Mouse (Mus musculus) intestine, embryonic 15.5 days (tissue): ENCODE measurements around the gene Zic2. TPM values are rescaled to one million over a fixed set of nuclear protein-coding genes. Genes with fewer than 3 reads are reported as not detected.
"Not testable (repeated sequence)": the region's sequence is repeated elsewhere in the genome, so short reads cannot be mapped to it uniquely, and the experiment has no call there.

Experiments
- ATAC-seq: fragments of 200-750 bp; cut with Nextera tagmentation; 2 replicates; pipeline ENCODE4 v1.8.0; 2017; ENCODE audit warnings: moderate TSS enrichment, moderate library complexity
- H3K27ac ChIP-seq: fragments of 300-500 bp; sonication (generic); 2 replicates; pipeline ENCODE4 v1.5.1; 2015; ENCODE audit warnings: mild to moderate bottlenecking, inconsistent platforms
- H3K27me3 ChIP-seq: fragments of 300-500 bp; sonication (generic); replicated peaks from 2 replicates; pipeline ENCODE4 v1.6.1; 2015; ENCODE audit warnings: inconsistent platforms
- H3K36me3 ChIP-seq: fragments of 300-500 bp; sonication (generic); 2 replicates; pipeline ENCODE4 v1.6.1; 2015; ENCODE audit warnings: inconsistent platforms
- H3K4me1 ChIP-seq: fragments of 300-500 bp; sonication (generic); replicated peaks from 2 replicates; pipeline ENCODE4 v1.6.1; 2015; ENCODE audit warnings: inconsistent platforms
- H3K4me2 ChIP-seq: fragments of 300-500 bp; sonication (generic); replicated peaks from 2 replicates; pipeline ENCODE4 v1.6.1; 2015; ENCODE audit warnings: mild to moderate bottlenecking, inconsistent platforms
- H3K4me3 ChIP-seq: fragments of 300-500 bp; sonication (generic); replicated peaks from 2 replicates; pipeline ENCODE4 v1.5.1; 2015; ENCODE audit warnings: inconsistent platforms
- H3K9ac ChIP-seq: fragments of 300-500 bp; sonication (generic); 2 replicates; pipeline ENCODE4 v1.6.1; 2015; ENCODE audit warnings: inconsistent platforms
- H3K9me3 ChIP-seq: fragments of 300-500 bp; sonication (generic); 2 replicates; pipeline ENCODE4 v1.6.1; 2016; ENCODE audit warnings: inconsistent platforms
- WGBS: fragments of 180-500 bp; shearing (Covaris S2); methylation state at CpG from one replicate; pipeline ENCODE4 v1.1.7; 2015; 5-methylcytosine and 5-hydroxymethylcytosine counted together
- polyA plus RNA-seq: library from polyadenylated mRNA; unstranded; fragments of >200 nt; fragmentation: Nextera tagmentation; extraction: Ambion mirVana; gene quantifications from 2 replicates; pipeline ENCODE4 v1.2.1, GENCODE M21; 2015

Zic2 gene
- polyA plus RNA-seq, 1 experiment from 2014 or later = not detected

DNA sequence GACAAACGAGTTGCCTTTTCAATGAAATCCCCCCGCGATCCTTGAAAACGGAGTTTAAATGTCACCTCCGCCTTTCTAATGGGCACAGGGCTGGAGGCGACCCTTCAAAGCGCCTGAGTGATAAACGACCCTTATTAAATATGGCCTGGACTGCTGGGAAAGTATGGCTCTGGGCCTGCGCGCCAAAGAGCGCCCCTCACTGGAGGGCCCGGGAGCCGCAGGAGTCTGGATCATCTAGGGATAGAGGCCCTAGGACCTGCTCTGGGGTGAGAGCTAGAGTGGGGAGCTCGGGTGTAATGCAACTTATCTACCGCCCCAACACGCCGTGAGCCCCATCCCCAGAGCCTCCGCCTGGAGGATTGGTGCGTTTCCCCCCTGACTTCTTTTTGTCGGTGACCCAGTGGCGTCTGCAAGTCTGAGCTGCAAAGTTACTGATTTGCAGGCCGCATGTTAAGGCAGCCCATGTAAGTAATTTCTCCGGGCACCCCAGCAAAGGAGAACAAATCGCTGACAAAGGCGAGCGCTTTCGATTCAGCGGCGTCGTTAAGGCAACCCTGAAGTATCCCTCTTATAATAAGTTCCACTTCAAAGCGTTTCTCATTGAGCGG lies 21.7 kb upstream of the Zic2 start:
- no peaks in the 10 kb centered on the region for H3K9me3 ChIP-seq
- H3K4me1 ChIP-seq = peaks cover 16% of the 10 kb centered on the region
- no peak overlapping the region for H3K9ac ChIP-seq
- ATAC-seq = no peak
- peaks cover 69% of the 10 kb centered on the region for H3K27me3 ChIP-seq
- no peak overlapping the region for H3K27ac ChIP-seq
- peak overlapping the region; percentile 43 for H3K4me2 ChIP-seq
- no peaks in the 10 kb centered on the region for H3K36me3 ChIP-seq
- H3K4me3 ChIP-seq = no peak overlapping the region
- 5% methylated on average over 32 of the region's 32 CpGs for WGBS

DNA sequence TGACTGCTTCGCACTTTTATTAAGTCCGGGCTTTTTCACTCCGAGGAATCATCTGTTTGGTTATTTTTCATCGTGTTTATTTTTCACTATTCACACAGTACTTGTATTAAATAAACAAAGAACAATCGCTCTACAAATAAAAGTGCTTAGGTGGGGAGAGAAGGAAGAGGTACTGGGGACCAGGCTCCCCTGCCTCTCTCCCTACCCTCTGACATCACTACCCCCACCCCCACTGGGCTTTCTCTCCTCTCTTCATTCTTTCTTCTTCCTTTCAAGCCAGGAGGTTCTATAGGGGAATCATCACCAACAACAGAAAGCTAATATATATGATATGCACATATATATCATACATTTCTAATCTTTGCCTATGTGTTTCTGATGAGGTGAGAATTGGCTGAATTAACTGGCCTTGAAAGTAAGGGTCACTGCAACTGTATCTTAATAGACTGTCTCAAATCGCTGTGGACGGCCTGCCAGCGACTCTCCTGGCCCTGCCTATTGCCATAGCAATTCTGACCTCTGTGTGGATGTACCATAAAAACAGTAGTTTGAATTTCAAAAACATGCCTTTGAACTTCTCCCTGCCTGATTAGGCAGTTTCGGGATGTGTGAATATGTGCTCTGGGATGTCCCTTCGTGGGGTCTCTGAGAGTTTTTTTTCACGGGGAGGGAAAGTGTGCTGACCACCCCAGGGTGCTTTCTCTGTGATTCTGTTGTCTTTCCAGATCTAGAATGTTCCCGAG lies 21.1 kb upstream of the Zic2 start:
- Histone ChIP-seq H3K4me2 (peak overlapping the region; percentile 43), H3K9me3 (no peaks in the 10 kb centered on the region), H3K27ac (no peak overlapping the region), H3K27me3 (peaks cover 69% of the 10 kb centered on the region), H3K36me3 (no peaks in the 10 kb centered on the region), H3K4me3 (no peak overlapping the region), H3K4me1 (peaks cover 16% of the 10 kb centered on the region), H3K9ac (no peak overlapping the region)
- no peak for ATAC-seq
- 13% methylated on average over 12 of the region's 12 CpGs for WGBS

DNA sequence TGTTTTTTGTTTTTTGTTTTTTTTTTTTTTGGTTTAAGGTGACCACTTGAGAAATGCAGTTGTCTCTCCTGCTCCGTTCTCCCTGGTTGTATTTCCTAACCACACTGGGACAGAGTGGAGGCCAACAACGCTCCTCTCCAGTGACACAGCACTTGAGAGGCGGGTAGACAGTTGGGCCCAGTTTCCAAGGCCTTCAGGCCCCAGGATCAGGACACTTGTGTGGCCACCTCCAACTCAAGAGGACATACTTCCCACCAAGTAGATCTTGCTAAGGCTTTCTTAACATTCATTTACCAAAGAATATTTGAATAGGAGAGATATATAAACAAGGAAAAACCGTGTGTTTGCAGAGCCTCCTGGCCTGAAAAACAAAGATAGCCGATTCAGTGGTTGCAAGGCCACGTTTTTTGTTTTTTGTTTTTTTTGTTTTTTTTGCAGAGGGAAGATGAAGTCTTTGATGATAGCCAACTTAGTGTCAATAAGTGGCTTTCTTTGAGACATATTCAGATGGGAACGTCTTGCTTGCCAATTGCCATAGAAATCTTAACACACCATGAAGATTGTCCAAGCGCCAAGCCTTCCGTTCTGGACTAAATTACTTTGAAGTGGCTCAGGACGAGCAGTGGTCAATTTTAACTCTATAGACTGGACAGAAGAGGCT lies 20.2 kb upstream of the Zic2 start:
- Histone ChIP-seq H3K4me1 (peaks cover 15% of the 10 kb centered on the region), H3K36me3 (no peaks in the 10 kb centered on the region), H3K9ac (no peak overlapping the region), H3K27me3 (peaks cover 65% of the 10 kb centered on the region), H3K9me3 (no peaks in the 10 kb centered on the region), H3K4me2 (no peak overlapping the region), H3K27ac (no peak overlapping the region), H3K4me3 (no peak overlapping the region)
- ATAC-seq = no peak
- WGBS = 60% methylated on average over 10 of the region's 10 CpGs

DNA sequence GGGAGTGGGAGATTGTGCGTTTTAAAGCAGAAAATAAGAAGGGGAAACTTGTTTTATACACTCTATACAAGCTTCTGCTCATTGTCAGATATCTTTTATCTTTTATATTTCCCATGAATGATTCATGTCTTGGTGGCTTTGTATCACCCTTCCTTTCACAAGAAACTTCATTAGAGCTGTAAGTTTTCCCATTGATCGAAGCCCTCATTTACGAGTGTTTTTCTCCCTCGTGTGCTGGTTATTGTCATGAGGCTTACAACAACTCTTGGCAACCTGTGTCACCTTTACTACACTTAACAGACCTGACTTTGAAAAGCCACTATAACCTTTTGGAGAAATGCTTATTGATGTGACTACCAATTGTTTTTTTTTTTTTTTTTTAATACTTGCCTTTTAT lies 19.7 kb upstream of the Zic2 start:
- no peak overlapping the region for H3K27ac ChIP-seq
- 68% methylated on average over 4 of the region's 4 CpGs for WGBS
- H3K4me3 ChIP-seq = no peak overlapping the region
- peaks cover 10% of the 10 kb centered on the region for H3K4me1 ChIP-seq
- no peak overlapping the region for H3K4me2 ChIP-seq
- no peak for ATAC-seq
- H3K27me3 ChIP-seq = peaks cover 65% of the 10 kb centered on the region
- no peaks in the 10 kb centered on the region for H3K9me3 ChIP-seq
- H3K9ac ChIP-seq = no peak overlapping the region
- no peaks in the 10 kb centered on the region for H3K36me3 ChIP-seq

DNA sequence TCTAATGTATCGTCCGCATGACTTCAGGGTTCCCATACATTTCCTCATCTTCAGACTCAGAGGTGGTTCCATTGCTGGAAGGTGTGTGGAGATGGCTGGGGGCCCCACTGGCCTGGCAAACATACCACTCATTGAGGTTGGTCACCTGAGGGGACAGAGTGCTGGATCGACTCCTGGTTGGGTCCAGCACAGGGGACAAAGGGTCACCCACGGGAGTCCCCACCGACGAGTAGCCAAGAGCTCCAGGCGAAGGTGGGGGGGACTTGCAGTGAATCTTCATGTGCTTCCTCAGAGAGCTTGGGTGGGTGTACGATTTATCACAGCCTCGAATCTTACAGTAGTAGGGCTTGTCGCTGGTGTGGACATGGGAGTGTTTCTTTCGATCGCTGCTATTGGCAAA lies 15.9 kb upstream of the Zic2 start:
- not testable (repeated sequence) for H3K9ac ChIP-seq, ATAC-seq, H3K4me3 ChIP-seq, H3K9me3 ChIP-seq, H3K36me3 ChIP-seq, H3K27ac ChIP-seq, H3K4me2 ChIP-seq
- WGBS = 86% methylated on average over 12 of the region's 12 CpGs
- Histone ChIP-seq H3K27me3 (peaks cover 61% of the 10 kb centered on the region), H3K4me1 (peaks cover 10% of the 10 kb centered on the region)

DNA sequence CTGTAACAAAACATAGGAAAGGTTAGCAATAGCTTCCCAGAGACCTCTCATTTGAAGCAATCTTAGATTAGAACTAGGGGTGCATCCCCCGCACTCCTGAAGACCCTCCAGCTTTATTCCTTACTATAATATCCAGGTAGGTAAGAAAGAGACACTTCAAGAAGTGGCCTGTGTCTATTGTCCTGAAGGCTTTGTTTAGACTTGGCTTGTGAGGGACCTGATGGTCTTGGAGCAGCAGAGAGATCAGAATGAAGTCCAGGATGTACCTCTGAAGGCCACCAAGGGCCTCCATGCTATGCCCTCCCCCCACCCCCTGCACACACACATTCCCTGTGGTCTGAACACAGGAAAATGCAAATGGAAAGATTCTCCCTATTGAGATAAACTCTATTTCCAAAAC lies 15.5 kb upstream of the Zic2 start:
- H3K9me3 ChIP-seq = no peaks in the 10 kb centered on the region
- 88% methylated on average over 1 of the region's 1 CpGs for WGBS
- peaks cover 63% of the 10 kb centered on the region for H3K27me3 ChIP-seq

DNA sequence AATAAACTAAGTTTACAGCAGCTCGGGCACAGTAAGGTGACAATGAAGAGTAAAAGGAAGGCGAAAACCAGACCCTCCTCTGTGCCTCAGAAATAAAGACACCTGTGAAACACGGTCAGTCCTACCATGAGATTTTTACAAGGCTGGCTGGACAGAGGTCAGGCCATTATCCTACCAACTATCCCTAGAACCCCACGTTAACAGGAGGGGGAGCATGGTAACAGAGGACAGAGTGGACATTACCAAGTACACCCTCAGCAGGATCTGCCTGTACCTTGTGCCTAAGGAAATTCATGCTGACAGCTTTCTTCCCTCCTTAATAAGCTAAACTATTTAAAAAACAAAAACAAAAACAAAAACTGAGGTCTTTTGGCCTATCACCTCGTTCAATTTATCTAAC lies 15.0 kb upstream of the Zic2 start:
- 47% methylated on average over 5 of the region's 5 CpGs for WGBS
- no peak overlapping the region for H3K27ac ChIP-seq
- H3K4me2 ChIP-seq = no peak overlapping the region
- ATAC-seq = no peak
- H3K27me3 ChIP-seq = peaks cover 63% of the 10 kb centered on the region
- H3K36me3 ChIP-seq = no peaks in the 10 kb centered on the region
- no peak overlapping the region for H3K9ac ChIP-seq
- no peak overlapping the region for H3K4me3 ChIP-seq
- H3K4me1 ChIP-seq = peaks cover 19% of the 10 kb centered on the region
- no peaks in the 10 kb centered on the region for H3K9me3 ChIP-seq

More for the DNA sequence above, 15.5 kb upstream of the Zic2 start:
- H3K4me2 ChIP-seq = no peak overlapping the region
- H3K4me3 ChIP-seq = no peak overlapping the region
- no peak overlapping the region for H3K9ac ChIP-seq
- no peak overlapping the region for H3K27ac ChIP-seq
- ATAC-seq = no peak
- H3K4me1 ChIP-seq = peaks cover 15% of the 10 kb centered on the region
- H3K36me3 ChIP-seq = no peaks in the 10 kb centered on the region

DNA sequence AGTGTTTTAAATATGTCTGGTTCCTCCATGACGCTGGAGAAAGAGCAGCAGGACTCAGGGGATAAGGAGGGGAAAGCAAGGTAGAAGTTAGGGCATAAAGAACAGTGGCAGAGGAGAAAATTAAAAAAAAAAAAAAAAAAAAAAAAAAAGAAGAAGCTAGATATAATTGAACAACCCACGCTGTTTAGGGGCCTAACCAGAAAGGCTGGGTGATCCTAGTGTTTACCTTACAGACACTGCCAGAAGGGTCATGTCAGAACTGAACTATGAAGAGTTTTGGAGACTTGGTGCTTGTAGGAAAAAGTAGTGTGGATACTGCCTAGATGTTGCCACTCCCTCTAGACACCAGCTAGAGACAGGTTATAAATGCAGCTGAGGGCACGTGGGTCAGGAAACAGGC lies 13.7 kb upstream of the Zic2 start:
- Histone ChIP-seq H3K27me3 (peaks cover 65% of the 10 kb centered on the region), H3K9me3 (no peaks in the 10 kb centered on the region), H3K4me3 (no peak overlapping the region), H3K9ac (no peak overlapping the region), H3K4me1 (peaks cover 24% of the 10 kb centered on the region), H3K4me2 (no peak overlapping the region), H3K27ac (no peak overlapping the region), H3K36me3 (no peaks in the 10 kb centered on the region)
- ATAC-seq = no peak
- WGBS = 38% methylated on average over 3 of the region's 3 CpGs

DNA sequence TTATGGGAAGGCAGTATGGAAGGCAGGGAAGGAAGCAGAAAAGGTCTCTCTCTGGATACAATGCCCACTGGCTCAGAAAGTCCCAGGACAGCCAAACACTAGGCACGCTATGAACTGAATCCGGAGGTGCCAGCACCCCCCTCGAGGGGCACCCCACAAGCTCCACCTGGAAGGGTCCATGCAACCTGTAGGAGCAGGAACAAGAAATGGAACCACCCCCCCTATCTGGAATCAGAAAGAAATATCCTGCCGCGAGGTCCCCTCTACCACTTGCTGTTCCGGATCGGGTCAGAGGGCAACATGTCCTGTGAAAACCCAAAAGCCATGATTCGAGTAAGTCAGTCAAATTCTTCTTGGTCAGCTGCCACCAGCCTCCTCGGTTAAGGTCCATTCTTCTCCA lies 13.3 kb upstream of the Zic2 start:
- H3K4me2 ChIP-seq = no peak overlapping the region
- H3K4me3 ChIP-seq = no peak overlapping the region
- no peak overlapping the region for H3K9ac ChIP-seq
- WGBS = 25% methylated on average over 9 of the region's 9 CpGs
- no peak overlapping the region for H3K27ac ChIP-seq
- H3K4me1 ChIP-seq = peaks cover 24% of the 10 kb centered on the region
- H3K27me3 ChIP-seq = peaks cover 69% of the 10 kb centered on the region
- no peaks in the 10 kb centered on the region for H3K9me3 ChIP-seq
- H3K36me3 ChIP-seq = no peaks in the 10 kb centered on the region
- ATAC-seq = no peak

DNA sequence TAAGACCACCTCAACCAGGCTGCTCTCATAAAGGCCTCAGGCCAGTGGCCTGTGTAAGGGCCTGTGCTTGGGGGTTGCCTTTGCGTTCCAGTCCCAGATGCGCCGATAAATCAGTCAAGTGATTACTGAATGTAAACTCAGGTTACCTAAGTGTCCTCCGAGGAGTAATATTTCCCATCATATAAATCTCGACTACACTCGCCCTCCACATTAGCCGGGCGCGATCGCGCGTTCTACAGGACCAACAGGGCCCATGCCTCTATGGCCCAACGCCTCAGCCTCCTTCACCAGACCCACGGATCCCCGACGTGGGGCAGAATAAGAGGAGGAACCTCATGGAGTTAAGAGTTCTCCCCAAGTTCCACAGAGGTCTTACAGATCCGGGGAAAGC lies 12.6 kb upstream of the Zic2 start:
- Histone ChIP-seq H3K4me1 (peaks cover 24% of the 10 kb centered on the region), H3K27ac (no peak overlapping the region), H3K9ac (no peak overlapping the region), H3K4me3 (no peak overlapping the region), H3K9me3 (no peaks in the 10 kb centered on the region), H3K36me3 (no peaks in the 10 kb centered on the region), H3K4me2 (0 out of 2 replicates have a peak overlapping the region, but pooled peaks have one; percentile 6), H3K27me3 (peaks cover 75% of the 10 kb centered on the region)
- 20% methylated on average over 17 of the region's 17 CpGs for WGBS
- ATAC-seq = no peak

DNA sequence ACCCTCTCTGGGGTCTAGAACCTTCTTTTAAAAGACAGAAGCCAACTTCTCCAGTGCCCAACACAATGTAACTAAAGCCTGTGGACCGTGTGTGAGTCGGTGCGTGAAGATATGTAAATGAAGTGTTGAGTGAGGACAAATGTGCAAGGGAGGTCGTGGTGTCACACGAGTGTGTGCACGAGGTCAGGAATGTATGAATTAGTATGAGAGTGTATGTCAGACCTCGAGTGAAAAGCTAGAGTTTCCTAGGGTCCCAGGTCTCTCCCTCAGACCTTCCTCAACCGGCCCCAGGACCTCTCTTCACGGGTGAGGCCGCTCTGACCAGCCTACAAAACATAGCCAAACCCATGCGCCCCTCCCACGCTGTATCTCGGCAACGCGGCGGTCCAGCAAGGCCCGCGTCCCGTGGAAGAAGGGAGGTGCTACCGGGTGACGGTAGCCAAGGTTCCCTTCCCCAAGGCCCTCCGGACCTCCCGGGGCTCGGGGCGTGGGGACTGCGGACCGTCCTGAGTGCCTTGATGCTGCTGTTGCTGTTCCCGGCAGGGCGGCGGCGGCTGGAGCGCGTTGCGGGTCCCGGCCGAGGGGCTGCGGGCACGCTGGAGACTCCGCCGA lies 12.0 kb upstream of the Zic2 start:
- Histone ChIP-seq H3K4me3 (peak overlapping the region; percentile 50), H3K4me1 (peaks cover 24% of the 10 kb centered on the region), H3K36me3 (no peaks in the 10 kb centered on the region), H3K4me2 (peak overlapping the region; percentile 98), H3K27ac (no peak overlapping the region), H3K9me3 (no peaks in the 10 kb centered on the region), H3K27me3 (peaks cover 79% of the 10 kb centered on the region), H3K9ac (no peak overlapping the region)
- WGBS = 2% methylated on average over 40 of the region's 40 CpGs
- 0 out of 2 replicates have a peak, but pooled peaks have one; percentile 44 for ATAC-seq

DNA sequence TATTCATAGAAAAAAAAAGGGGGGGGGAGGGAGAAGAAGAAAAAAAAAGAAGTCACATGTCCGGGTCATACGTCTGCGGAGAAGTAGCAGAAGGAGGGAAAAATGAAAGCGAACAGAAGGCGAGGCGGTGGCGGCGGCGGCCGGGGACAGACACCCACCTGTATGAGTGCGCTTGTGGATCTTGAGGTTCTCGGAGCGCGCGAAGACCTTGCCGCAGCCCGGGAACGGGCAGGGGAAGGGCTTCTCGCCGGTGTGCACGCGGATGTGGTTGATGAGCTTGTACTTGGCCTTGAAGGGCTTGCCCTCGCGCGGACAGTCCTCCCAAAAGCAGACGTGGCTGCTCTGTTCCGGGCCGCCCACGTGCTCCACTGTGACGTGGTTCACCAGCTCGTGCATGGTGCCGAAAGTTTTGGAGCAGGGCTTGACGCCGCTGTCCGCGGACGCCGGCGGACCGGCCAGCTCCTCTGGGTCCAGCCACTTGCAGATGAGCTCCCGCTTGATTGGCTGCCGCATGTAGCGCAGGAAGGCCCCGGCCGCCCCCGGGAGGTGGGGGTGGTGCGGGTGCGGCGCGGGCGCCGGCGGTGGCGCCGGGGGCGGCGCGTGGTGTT lies 11.4 kb upstream of the Zic2 start:
- not testable (repeated sequence) for H3K9ac ChIP-seq, H3K36me3 ChIP-seq, H3K27ac ChIP-seq, H3K9me3 ChIP-seq
- peak; percentile 73 for ATAC-seq
- H3K4me3 ChIP-seq = peak overlapping the region; percentile 50
- peaks cover 24% of the 10 kb centered on the region for H3K4me1 ChIP-seq
- peak overlapping the region; percentile 98 for H3K4me2 ChIP-seq
- WGBS = under 1% methylated on average over 58 of the region's 58 CpGs
- H3K27me3 ChIP-seq = peaks cover 86% of the 10 kb centered on the region
